Mouse (Mus musculus): Measurements from ENCODE around the gene Psmd7. TPM values are rescaled to one million over a fixed set of nuclear protein-coding genes. Genes with fewer than 3 reads are reported as not detected.

Psmd7 gene
- polyA plus RNA-seq, 1 experiment, result 55.8 TPM

DNA sequence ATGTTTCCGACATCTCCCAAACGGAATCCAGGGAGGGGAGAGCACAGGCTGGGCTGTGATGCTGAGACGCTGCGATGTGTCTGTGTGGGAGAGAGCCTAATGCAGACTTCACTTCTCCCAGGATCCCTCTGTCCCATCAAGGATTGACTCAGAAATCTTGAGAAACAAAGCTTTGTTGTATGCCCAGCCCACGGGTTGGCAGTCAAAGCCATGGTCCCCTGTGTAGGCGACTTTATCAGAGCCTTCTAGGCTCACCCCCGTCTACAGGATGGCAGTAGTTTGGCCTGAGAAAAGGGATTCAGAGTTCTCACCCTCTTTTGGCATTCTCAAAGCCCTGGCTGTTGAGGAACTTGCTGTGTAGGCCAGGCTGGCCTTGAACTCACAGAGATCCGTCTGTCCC is 9.7 kb downstream of the Psmd7 start:
- DNase-seq (ENCODE audit: low read depth), result no peak

- DNase-seq (ENCODE audit: low read depth), result no peak
These were observed 10.1 kb downstream of the Psmd7 start for GRCm38 (mm10) chr8:107578132-107578531.

- DNase-seq (ENCODE audit: low read depth), result no peak
These were observed 10.6 kb downstream of the Psmd7 start for GRCm38 (mm10) chr8:107577640-107578039.

- DNase-seq (ENCODE audit: low read depth), result no peak
These were observed 11.6 kb downstream of the Psmd7 start for GRCm38 (mm10) chr8:107576702-107577101.

DNA sequence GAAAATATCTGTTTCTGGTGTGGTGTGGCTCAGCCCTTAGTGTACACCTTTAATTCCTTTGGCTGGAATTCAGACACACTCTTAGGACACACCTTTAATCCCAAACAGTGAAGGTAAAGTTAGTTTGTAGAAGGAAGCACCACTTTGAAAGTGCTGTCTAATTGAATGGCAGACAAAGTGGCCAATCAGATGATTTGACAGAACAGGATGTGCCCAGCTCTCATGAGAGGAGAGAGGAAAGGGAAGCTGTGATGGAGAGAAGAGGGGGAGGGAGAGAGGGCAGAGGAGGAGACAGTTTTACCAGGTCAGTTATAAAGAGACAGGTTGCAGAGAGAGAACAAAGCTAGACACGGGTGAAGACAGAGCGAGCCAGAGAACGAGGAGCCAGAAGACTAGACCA is 13.5 kb downstream of the Psmd7 start:
- no peak for DNase-seq (ENCODE audit: low read depth)

DNA sequence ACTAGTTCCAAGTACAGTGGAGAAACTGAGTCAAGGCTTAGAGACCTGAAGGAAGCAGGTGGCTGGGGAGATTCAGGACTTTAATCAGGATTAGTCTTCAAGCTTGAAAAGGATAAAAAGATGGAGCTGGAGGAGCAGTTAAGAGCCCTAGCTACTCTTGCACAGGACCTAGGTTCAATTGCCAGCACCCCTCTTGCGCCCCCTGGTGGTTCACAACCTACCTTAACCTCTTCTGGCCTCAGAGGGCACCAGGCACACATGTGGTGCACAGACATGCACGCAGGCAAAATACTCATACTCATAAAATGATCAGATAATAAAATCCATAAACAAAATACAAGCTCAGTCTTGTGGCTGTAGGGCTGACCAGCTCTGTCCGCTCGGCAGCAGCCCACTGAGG is 15.8 kb downstream of the Psmd7 start:
- DNase-seq (ENCODE audit: low read depth), result no peak

DNA sequence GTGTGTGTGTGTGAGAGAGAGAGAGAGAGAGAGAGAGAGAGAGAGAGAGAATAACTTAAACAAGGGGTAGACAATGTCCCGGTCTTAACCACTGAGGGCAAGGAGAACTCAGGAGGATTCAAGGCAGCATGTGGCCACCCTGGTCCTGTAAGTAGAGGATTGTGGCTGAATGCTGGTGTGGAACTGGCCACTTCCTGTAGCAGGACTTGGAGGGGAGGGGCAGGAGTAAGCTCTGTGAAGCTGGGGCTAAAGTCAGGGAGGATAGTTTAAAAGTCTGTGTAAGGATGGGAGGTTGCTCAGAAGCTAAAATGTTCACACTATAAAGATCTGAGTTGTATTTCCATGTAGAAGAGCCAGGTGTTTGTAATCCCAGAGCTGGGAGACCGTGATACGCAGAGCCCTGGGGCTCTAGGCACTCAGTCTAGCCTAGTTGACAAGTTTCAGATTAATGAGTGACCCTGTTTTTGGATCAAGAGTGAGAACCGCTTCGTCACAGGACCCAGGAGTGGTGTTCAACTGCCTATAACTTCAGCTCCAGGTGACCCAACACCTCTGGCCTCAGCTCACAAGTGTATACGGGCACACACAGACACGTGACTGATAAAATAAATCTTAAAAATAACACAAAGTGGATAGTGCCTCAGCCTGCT is 16.7 kb downstream of the Psmd7 start:
- no peak for DNase-seq (ENCODE audit: low read depth)

DNA sequence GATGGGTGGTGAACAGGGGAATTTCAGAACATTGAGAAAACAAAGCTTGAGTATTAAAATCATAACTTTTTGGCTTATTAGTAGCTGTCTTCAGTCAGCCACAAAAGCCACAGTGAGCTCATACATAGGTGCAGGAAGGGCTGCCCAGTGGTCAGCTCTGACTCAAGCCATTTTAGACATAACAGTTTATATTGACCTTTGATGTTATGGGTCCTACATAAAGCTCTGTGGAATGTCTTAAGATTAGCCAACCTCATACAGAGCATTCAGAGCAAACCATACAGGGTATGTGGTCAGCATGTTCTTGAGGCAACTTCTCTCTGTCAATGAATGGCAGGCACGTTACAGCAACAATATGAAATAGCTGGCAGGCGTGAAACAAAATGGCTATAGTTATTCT is 17.2 kb downstream of the Psmd7 start:
- no peak for DNase-seq (ENCODE audit: low read depth)

DNA sequence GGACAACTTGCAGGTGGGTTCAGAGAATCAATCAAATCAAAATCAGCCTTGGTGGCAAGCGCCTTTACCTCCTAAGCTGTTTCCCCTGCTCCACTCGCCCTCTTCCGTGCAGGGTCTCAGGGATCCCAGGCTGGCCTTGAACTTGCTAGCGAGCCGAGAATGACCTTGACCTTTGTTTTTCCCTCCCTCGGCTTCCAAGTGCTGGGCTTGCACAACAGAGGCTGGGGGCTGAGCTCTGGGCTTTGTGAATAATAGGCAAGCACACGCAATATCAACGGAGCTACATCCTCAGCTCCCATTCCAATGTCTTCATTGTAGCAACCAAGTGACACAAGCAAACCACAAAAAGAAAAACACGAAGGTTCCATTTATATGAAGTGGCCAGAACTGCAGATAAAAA is 26.1 kb downstream of the Psmd7 start:
- DNase-seq (ENCODE audit: low read depth), result no peak

DNA sequence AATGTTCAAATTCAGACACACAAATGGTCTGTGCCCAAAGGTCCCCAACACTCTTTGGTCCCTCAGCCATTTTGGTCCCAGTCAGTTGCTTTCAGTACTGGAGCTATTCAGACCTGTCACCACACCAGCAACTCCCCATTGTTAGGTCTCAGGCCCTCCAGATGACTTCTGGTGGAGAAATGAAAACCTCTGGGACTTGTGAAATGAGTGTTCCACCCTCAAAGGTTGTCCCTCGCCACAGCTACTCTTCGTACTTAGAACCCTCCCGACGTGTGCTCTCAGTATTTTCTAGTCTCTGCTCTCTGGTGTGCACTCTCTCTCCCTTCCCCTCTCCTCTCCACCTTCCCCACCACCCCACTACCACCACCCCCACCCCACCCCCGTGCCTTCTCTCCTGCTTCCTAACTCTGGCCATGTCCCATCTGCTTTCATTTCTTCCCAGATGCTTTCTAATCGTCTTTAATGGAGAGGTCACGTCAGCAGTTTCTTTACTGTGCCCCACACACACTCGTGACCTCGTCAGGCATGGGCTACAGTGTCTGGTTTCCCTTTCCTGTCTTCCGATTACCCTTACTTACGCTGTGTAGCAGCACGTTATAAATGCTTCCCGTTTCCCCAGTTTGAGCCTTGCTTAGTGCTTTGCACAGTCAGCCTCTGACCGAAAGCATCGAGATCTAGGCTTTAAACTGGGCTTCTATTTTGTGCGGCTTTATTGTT is 27.3 kb downstream of the Psmd7 start:
- no peak for DNase-seq (ENCODE audit: low read depth)

DNA sequence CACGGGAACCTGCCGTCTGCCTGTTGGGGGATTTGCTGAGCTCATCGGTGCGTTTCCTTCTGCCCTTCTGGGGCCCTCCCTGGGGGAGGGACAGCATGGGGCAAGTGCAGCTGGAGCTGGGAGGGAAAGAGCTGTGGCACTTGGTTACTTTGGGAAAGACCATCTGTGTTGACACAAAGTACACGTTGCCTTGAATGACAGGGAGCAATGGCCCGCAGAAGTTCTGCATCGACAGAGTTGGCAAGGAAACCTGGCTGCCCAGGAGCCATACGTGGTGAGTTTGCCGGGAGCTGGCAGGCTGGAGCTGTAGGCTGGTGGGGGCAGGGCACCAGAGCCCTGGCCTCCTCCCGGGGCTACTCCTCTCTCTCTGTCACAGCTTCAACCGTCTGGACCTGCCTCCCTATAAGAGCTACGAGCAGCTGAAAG is 31.7 kb downstream of the Psmd7 start:
- no peak for DNase-seq (ENCODE audit: low read depth)

GRCm38 (mm10) chr8:107555231-107555630 is 33.0 kb downstream of the Psmd7 start:
- DNase-seq (ENCODE audit: low read depth), result no peak

GRCm38 (mm10) chr8:107552234-107552633 is 36.0 kb downstream of the Psmd7 start:
- DNase-seq (ENCODE audit: low read depth), result no peak

DNA sequence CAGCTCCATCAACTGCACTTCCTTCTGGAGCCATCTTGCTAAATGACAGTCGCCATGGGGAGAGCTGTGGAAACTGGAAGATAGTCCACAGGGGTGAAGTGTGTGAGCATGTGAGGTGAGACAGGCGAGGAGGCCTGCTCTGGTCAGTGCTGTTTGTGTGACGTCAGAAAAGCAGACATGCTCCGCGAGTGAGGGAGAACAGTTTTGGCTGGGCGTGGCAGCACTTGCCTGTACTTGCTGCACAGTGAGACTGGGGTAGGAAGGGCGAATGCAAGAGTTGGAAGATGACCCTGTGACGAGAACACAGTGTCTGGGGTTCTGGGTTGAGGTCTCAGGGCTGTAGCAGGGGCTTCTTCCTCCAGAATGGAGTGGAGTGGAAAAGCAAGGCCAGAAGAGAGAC is 41.4 kb downstream of the Psmd7 start:
- no peak for DNase-seq (ENCODE audit: low read depth)

DNA sequence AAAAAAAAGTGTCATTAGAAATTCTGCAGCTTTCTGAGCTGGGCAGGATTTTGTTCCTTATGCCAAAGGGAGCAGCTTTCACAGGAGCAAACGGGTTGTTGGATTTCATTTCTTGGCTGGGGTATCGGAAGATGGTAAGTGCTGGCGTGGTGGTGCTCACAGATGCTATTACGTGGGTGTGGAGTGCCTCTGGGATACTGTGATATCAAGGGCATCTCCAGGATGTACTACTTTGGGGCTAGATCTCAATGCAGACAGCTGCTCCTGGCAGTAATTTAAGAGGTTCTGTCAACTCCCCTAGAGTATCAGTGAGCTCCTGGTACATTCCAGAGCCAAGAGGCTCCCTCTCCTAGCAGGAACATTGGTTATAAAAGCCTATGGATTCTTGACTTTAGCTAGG is 42.1 kb downstream of the Psmd7 start:
- no peak for DNase-seq (ENCODE audit: low read depth)

DNA sequence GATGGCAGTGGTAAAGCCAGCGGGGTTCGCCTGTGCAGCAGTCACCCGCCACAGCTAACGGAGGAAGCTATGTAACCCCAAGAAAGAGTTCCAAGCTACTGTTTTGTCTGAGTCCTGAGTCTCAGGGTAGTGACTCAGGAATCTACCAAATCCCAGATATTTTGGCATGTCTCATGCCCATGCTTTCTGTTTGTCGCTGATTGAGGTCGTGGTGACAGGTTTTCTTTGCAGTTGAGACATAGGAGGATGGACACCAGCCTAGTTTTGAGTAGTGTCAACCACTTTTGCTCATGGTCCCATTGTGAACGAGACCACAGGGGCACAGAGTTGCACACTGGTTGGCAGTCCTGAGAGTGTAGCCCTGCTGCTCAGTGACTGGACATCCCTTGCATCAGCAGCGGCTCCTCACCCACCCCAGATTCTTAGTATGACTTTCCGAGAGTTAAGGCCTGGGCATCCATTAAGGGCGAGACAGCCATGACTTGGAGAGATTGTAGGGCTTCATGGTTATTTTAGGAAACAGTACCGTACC is 42.6 kb downstream of the Psmd7 start:
- no peak for DNase-seq (ENCODE audit: low read depth)

GRCm38 (mm10) chr8:107544651-107545174 is 43.6 kb downstream of the Psmd7 start:
- DNase-seq (ENCODE audit: low read depth), result no peak

DNA sequence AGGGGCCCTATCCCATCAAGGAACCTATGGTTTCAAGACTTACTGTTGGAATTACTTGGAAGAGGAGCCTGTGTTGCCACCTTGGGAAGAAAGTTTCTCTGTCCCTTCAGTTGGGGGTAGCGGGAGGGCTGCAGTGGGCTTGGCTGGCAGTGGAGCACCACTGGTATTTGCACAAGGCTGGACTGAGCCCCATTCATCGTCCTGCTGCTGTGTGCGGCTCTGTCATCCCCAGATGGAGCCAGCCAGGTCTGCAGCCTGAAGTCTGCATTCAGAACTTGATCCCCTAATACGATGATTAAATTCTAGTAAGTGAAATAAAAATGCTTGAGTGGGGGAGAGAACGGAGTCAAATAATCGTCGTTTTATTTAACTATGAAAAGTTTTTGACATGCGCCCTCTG is 44.1 kb downstream of the Psmd7 start:
- DNase-seq (ENCODE audit: low read depth), result no peak

GRCm38 (mm10) chr8:107543714-107544113 is 44.5 kb downstream of the Psmd7 start:
- DNase-seq (ENCODE audit: low read depth), result no peak

- DNase-seq (ENCODE audit: low read depth), result no peak
These were observed 46.1 kb downstream of the Psmd7 start for GRCm38 (mm10) chr8:107542151-107542550.

DNA sequence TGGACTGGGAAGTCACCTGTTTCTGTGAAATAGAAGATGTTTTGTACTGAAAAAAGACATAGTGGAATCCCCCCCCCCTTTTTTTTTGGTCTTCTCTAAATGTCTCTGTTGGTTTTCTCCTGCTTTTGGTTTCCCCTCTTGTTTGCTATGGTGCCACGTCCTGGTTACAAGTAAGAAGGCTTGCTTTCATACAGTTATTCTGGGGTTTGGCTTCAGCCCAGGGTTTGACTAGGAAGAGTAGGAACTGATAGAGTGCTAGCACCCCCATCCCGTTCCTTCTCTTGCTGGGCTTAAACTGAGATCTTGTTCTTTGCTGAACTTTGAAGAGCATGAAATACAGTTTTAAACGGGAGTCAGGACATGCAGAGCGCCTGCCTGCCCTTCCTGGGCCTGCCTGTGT is 46.9 kb downstream of the Psmd7 start:
- DNase-seq (ENCODE audit: low read depth), result no peak

GRCm38 (mm10) chr8:107540623-107541022 is 47.6 kb downstream of the Psmd7 start:
- no peak for DNase-seq (ENCODE audit: low read depth)

GRCm38 (mm10) chr8:107537472-107537871 is 50.8 kb downstream of the Psmd7 start:
- DNase-seq (ENCODE audit: low read depth), result no peak

Measured in gonadal fat pad, adult 2 months (tissue).